Mouse (Mus musculus): Measurements from ENCODE around the gene Tet2.

GRCm38 (mm10) chr3:133436919-133437320 lies 108.0 kb downstream of the Tet2 start:
- no peak for TF ChIP-seq CTCF (IDR thresholded peaks at IDR 0.05; ENCODE audit: control insufficient read depth, insufficient read depth, low read length)
- no peak for TF ChIP-seq POLR2A (IDR thresholded peaks at IDR 0.05; ENCODE audit: borderline replicate concordance, control insufficient read depth, low read depth, low read length)

Data from bone marrow, adult 2 months (tissue).